Comparison of ENCODE assay signal across 12 mouse cellular contexts in genomic region chr5:146790944-146791343, GRCm38 (mm10). TPM values are rescaled to one million over a fixed set of nuclear protein-coding genes. Genes with fewer than 3 reads are reported as not detected.
DNase-seq lines count a peak whose midpoint lies in the region; ATAC-seq and TF ChIP-seq lines count a peak whose summit lies in the region.
"Had no signal": no experiment of that assay in that cellular context is flagged by ENCODE, and none has a peak within 500 bp of the region (broad histone marks: within the 10 kb centered on the region; RNA-seq: fewer than 3 reads in every experiment).

No protein-coding gene starts in this region.

- 62% methylated on average over 8 of the region's 8 CpGs for WGBS in heart, embryonic 14.5 days
- 79% methylated on average over 8 of the region's 8 CpGs for WGBS in midbrain, embryonic 13.5 days
- 87% methylated on average over 8 of the region's 8 CpGs for WGBS in midbrain, embryonic 10.5 days
- WGBS in hindbrain, postnatal 0 days: 60% methylated on average over 8 of the region's 8 CpGs
- WGBS in stomach, embryonic 16.5 days: 79% methylated on average over 8 of the region's 8 CpGs

- intact Hi-C loops in heart, postnatal 14 days (cut with DNase I): loop anchor here (5.0 kb wide), 2 partner anchors 64 to 84 kb away; no protein-coding TSS in a partner anchor

- H3K27ac ChIP-seq in heart, embryonic 14.5 days (replicated peaks in 1 of 2; ENCODE audit: control insufficient read depth in 1 of 2, insufficient read depth in 1 of 2, low read depth in 2 of 2, low read length in 2 of 2): no peak overlapping the region
- H3K27ac ChIP-seq in midbrain, embryonic 13.5 days: no peak overlapping the region
- H3K27ac ChIP-seq in midbrain, embryonic 10.5 days (replicated peaks): no peak overlapping the region
- H3K27ac ChIP-seq in hindbrain, postnatal 0 days: no peak overlapping the region
- H3K27ac ChIP-seq in stomach, embryonic 16.5 days (ENCODE audit: low read length): peak overlapping the region; percentile 6; the same call in 1 of the 2 replicates
- H3K27ac ChIP-seq: hindbrain, embryonic 15.5 days had no signal

- peak overlapping the region; percentile 27; the same call in 1 of the 2 replicates for H3K9ac ChIP-seq in heart, embryonic 14.5 days (ENCODE audit: low read length)
- peak overlapping the region; percentile 1; the same call in 1 of the 2 replicates for H3K9ac ChIP-seq in midbrain, embryonic 13.5 days (replicated peaks)
- no peak overlapping the region for H3K9ac ChIP-seq in hindbrain, postnatal 0 days (replicated peaks; ENCODE audit: low read length)
- H3K9ac ChIP-seq in stomach, embryonic 16.5 days (ENCODE audit: low read length): peak overlapping the region; percentile 20; the same call in 1 of the 2 replicates
- H3K9ac ChIP-seq: hindbrain, embryonic 15.5 days had no signal

- no peak for ATAC-seq in heart, embryonic 14.5 days (ENCODE audit: insufficient number of reproducible peaks, insufficient read depth, low FRiP score, low read depth)
- no peak for ATAC-seq in midbrain, embryonic 13.5 days
- no peak for ATAC-seq in hindbrain, postnatal 0 days
- ATAC-seq in stomach, embryonic 16.5 days (ENCODE audit: insufficient read depth, low FRiP score): no peak

- H3K4me2 ChIP-seq in heart, embryonic 14.5 days (ENCODE audit: low read length): no peak overlapping the region
- H3K4me2 ChIP-seq in midbrain, embryonic 13.5 days (replicated peaks): no peak overlapping the region
- H3K4me2 ChIP-seq in hindbrain, postnatal 0 days (ENCODE audit: low read depth, low read length): peak overlapping the region; percentile 16
- H3K4me2 ChIP-seq in stomach, embryonic 16.5 days (ENCODE audit: low read depth, low read length): no peak overlapping the region
- H3K4me2 ChIP-seq: hindbrain, embryonic 15.5 days had no signal

- TF ChIP-seq CTCF in hindbrain, postnatal 0 days (IDR thresholded peaks at IDR 0.05; ENCODE audit: low read depth): no peak

- H3K4me3 ChIP-seq in heart, embryonic 14.5 days (ENCODE audit: control insufficient read depth in 1 of 2, insufficient read depth in 1 of 2, low read depth in 1 of 2, low read length in 2 of 2): no peak overlapping the region
- no peak overlapping the region for H3K4me3 ChIP-seq in midbrain, embryonic 13.5 days (replicated peaks)
- H3K4me3 ChIP-seq in midbrain, embryonic 10.5 days: no peak overlapping the region
- no peak overlapping the region for H3K4me3 ChIP-seq in hindbrain, postnatal 0 days (ENCODE audit: low read length)
- no peak overlapping the region for H3K4me3 ChIP-seq in stomach, embryonic 16.5 days (replicated peaks; ENCODE audit: low read length)
- H3K4me3 ChIP-seq: hindbrain, embryonic 15.5 days had no signal

- DNase-seq in heart, postnatal 14 days: no peak
- no peak for DNase-seq in midbrain, embryonic 10.5 days (ENCODE audit: low spot score)
- no peak for DNase-seq in hindbrain, postnatal 0 days (ENCODE audit: low spot score)
- no peak for DNase-seq in gastrocnemius, adult 8-10 months (ENCODE audit: low spot score in 2 of 2)
- no peak for DNase-seq in thymus, postnatal 0 days (ENCODE audit: low spot score)
- DNase-seq: adrenal gland, postnatal 36 days; liver had no signal

- no peaks in the 10 kb centered on the region for H3K36me3 ChIP-seq in heart, embryonic 14.5 days (ENCODE audit: control insufficient read depth, insufficient read depth, low read length)
- no peaks in the 10 kb centered on the region for H3K36me3 ChIP-seq in midbrain, embryonic 13.5 days
- H3K36me3 ChIP-seq in midbrain, embryonic 10.5 days: peaks cover 4% of the 10 kb centered on the region; the same call in 1 of the 2 replicates
- no peaks in the 10 kb centered on the region for H3K36me3 ChIP-seq in hindbrain, postnatal 0 days (ENCODE audit: insufficient read depth, low read length)
- H3K36me3 ChIP-seq in stomach, embryonic 16.5 days (ENCODE audit: control insufficient read depth, insufficient read depth, low read length): no peaks in the 10 kb centered on the region
- H3K36me3 ChIP-seq: hindbrain, embryonic 15.5 days had no signal

- peaks cover 5 to 23% of the 10 kb centered on the region in 2 experiments for H3K4me1 ChIP-seq in heart, embryonic 14.5 days (ENCODE audit: control insufficient read depth in 2 of 2, insufficient read depth in 2 of 2, low read length in 2 of 2)
- H3K4me1 ChIP-seq in midbrain, embryonic 13.5 days (replicated peaks): peaks cover 56% of the 10 kb centered on the region
- H3K4me1 ChIP-seq in midbrain, embryonic 10.5 days: peaks cover 54% of the 10 kb centered on the region
- peaks cover 24% of the 10 kb centered on the region for H3K4me1 ChIP-seq in hindbrain, postnatal 0 days (ENCODE audit: insufficient read depth, low read length)
- H3K4me1 ChIP-seq in stomach, embryonic 16.5 days (ENCODE audit: control insufficient read depth, insufficient read depth, low read length): peaks cover 39% of the 10 kb centered on the region

- H3K27me3 ChIP-seq in heart, embryonic 14.5 days (ENCODE audit: control insufficient read depth, insufficient read depth, low read length): no peaks in the 10 kb centered on the region
- no peaks in the 10 kb centered on the region for H3K27me3 ChIP-seq in midbrain, embryonic 13.5 days
- H3K27me3 ChIP-seq in midbrain, embryonic 10.5 days (ENCODE audit: low read depth, poor library complexity, severe bottlenecking): no peaks in the 10 kb centered on the region
- no peaks in the 10 kb centered on the region for H3K27me3 ChIP-seq in hindbrain, postnatal 0 days (ENCODE audit: insufficient read depth, low read length)
- no peaks in the 10 kb centered on the region for H3K27me3 ChIP-seq in stomach, embryonic 16.5 days (ENCODE audit: control insufficient read depth, insufficient read depth, low read length)
- H3K27me3 ChIP-seq: hindbrain, embryonic 15.5 days had no signal

- H3K9me3 ChIP-seq in heart, embryonic 14.5 days (ENCODE audit: control insufficient read depth, low read length): no peaks in the 10 kb centered on the region
- no peaks in the 10 kb centered on the region for H3K9me3 ChIP-seq in midbrain, embryonic 13.5 days
- no peaks in the 10 kb centered on the region for H3K9me3 ChIP-seq in midbrain, embryonic 10.5 days (replicated peaks)
- H3K9me3 ChIP-seq in hindbrain, postnatal 0 days (ENCODE audit: low read length): no peaks in the 10 kb centered on the region
- H3K9me3 ChIP-seq in stomach, embryonic 16.5 days (replicated peaks; ENCODE audit: control insufficient read depth, low read length): no peaks in the 10 kb centered on the region
- H3K9me3 ChIP-seq: G1E; hindbrain, embryonic 15.5 days had no signal

RNA-seq across cellular contexts. Expression of gene Usp12, which starts 3.9 kb away (rescaled TPM):
- polyA plus RNA-seq in heart, embryonic 14.5 days (2014; fragmentation: Nextera tagmentation; extraction: Ambion mirVana): 8.6 and 8.9 TPM in 2 replicates
- total RNA-seq in heart, postnatal 14 days (2021): 10 to 100 TPM; 17.6 to 18.6 TPM
- 11.9 and 13.8 TPM in 2 replicates for polyA plus RNA-seq in midbrain, embryonic 13.5 days (2015; fragmentation: Nextera tagmentation; extraction: Ambion mirVana)
- 14.4 and 14.6 TPM in 2 replicates for polyA plus RNA-seq in midbrain, embryonic 10.5 days (2016; fragmentation: Nextera tagmentation; extraction: Ambion mirVana)
- total RNA-seq in hindbrain, postnatal 0 days (2014; rRNA removed): 15.5 and 20.7 TPM in 2 replicates
- 13.2 TPM in 2 replicates for polyA plus RNA-seq in hindbrain, postnatal 0 days (2015; fragmentation: Nextera tagmentation; extraction: Ambion mirVana)
- polyA plus RNA-seq in stomach, embryonic 16.5 days (2015; fragmentation: Nextera tagmentation; extraction: Ambion mirVana): 18.2 and 18.3 TPM in 2 replicates
- 10 to 100 TPM; 13.3 to 19.5 (median 14.9) TPM for total RNA-seq in gastrocnemius, adult 8-10 months (2022)
- 10.7 and 11.5 TPM in 2 replicates for polyA plus RNA-seq in thymus, postnatal 0 days (2015; fragmentation: Nextera tagmentation; extraction: Ambion mirVana)

RNA-seq across cellular contexts. Expression of gene Rpl21, which starts 41.7 kb away (rescaled TPM):
- polyA plus RNA-seq in heart, embryonic 14.5 days (2014; fragmentation: Nextera tagmentation; extraction: Ambion mirVana): 410 and 435 TPM in 2 replicates
- 100 to 1,000 TPM; 122 to 126 TPM for total RNA-seq in heart, postnatal 14 days (2021)
- 371 and 386 TPM in 2 replicates for polyA plus RNA-seq in midbrain, embryonic 13.5 days (2015; fragmentation: Nextera tagmentation; extraction: Ambion mirVana)
- 451 and 536 TPM in 2 replicates for polyA plus RNA-seq in midbrain, embryonic 10.5 days (2016; fragmentation: Nextera tagmentation; extraction: Ambion mirVana)
- 148 and 151 TPM in 2 replicates for total RNA-seq in hindbrain, postnatal 0 days (2014; rRNA removed)
- 346 and 347 TPM in 2 replicates for polyA plus RNA-seq in hindbrain, postnatal 0 days (2015; fragmentation: Nextera tagmentation; extraction: Ambion mirVana)
- 401 and 513 TPM in 2 replicates for polyA plus RNA-seq in stomach, embryonic 16.5 days (2015; fragmentation: Nextera tagmentation; extraction: Ambion mirVana)
- 100 to 1,000 TPM in 2 of 4 experiments, 10 to 100 TPM in 2; 72.3 to 128 (median 94.8) TPM for total RNA-seq in gastrocnemius, adult 8-10 months (2022)
- polyA plus RNA-seq in thymus, postnatal 0 days (2015; fragmentation: Nextera tagmentation; extraction: Ambion mirVana): 656 and 659 TPM in 2 replicates

RNA-seq across cellular contexts. Expression of gene Rasl11a, which starts 53.9 kb away (rescaled TPM):
- 9.1 and 9.9 TPM in 2 replicates for polyA plus RNA-seq in heart, embryonic 14.5 days (2014; fragmentation: Nextera tagmentation; extraction: Ambion mirVana)
- 1 to 10 TPM; 4.4 to 5.8 TPM for total RNA-seq in heart, postnatal 14 days (2021)
- 11.0 and 12.5 TPM in 2 replicates for polyA plus RNA-seq in midbrain, embryonic 13.5 days (2015; fragmentation: Nextera tagmentation; extraction: Ambion mirVana)
- polyA plus RNA-seq in midbrain, embryonic 10.5 days (2016; fragmentation: Nextera tagmentation; extraction: Ambion mirVana): 30.1 and 37.2 TPM in 2 replicates
- 13.3 and 15.4 TPM in 2 replicates for total RNA-seq in hindbrain, postnatal 0 days (2014; rRNA removed)
- 13.2 and 13.9 TPM in 2 replicates for polyA plus RNA-seq in hindbrain, postnatal 0 days (2015; fragmentation: Nextera tagmentation; extraction: Ambion mirVana)
- 13.1 and 14.1 TPM in 2 replicates for polyA plus RNA-seq in stomach, embryonic 16.5 days (2015; fragmentation: Nextera tagmentation; extraction: Ambion mirVana)
- 1 to 10 TPM in 1 of 4 experiments, under 1 TPM in 3; 0.73 to 1.0 (median 0.76) TPM for total RNA-seq in gastrocnemius, adult 8-10 months (2022)
- 8.5 and 8.6 TPM in 2 replicates for polyA plus RNA-seq in thymus, postnatal 0 days (2015; fragmentation: Nextera tagmentation; extraction: Ambion mirVana)
